Mouse (Mus musculus) hindbrain, embryonic 13.5 days (tissue): Measurements from ENCODE around the gene Ppp4r3a. TPM values are rescaled to one million over a fixed set of nuclear protein-coding genes. Genes with fewer than 3 reads are reported as not detected.

Source experiments
- ATAC-seq: fragments of 200-750 bp; cut with Nextera tagmentation; 2 replicates; pipeline ENCODE4 v1.8.0; 2017; ENCODE audit warnings: moderate TSS enrichment; ENCODE audit not compliant: low FRiP score
- H3K27ac ChIP-seq: fragments of 300-500 bp; sonication (generic); 2 replicates; pipeline ENCODE4 v1.5.1; 2015; ENCODE audit warnings: inconsistent platforms, mild to moderate bottlenecking, moderate library complexity
- H3K27me3 ChIP-seq: fragments of 300-500 bp; sonication (generic); 2 replicates; pipeline ENCODE4 v1.6.1; 2015; ENCODE audit warnings: mild to moderate bottlenecking, inconsistent platforms
- H3K36me3 ChIP-seq: fragments of 300-500 bp; sonication (generic); 2 replicates; pipeline ENCODE4 v1.6.1; 2015; ENCODE audit warnings: mild to moderate bottlenecking, inconsistent platforms
- H3K4me1 ChIP-seq: fragments of 300-500 bp; sonication (generic); replicated peaks from 2 replicates; pipeline ENCODE4 v1.6.1; 2015; ENCODE audit warnings: inconsistent platforms
- H3K4me2 ChIP-seq: fragments of 300-500 bp; sonication (generic); 2 replicates; pipeline ENCODE4 v1.6.1; 2015; ENCODE audit warnings: inconsistent platforms, mild to moderate bottlenecking, moderate library complexity
- H3K4me3 ChIP-seq: fragments of 300-500 bp; sonication (generic); 2 replicates; pipeline ENCODE4 v1.5.1; 2015; ENCODE audit warnings: mild to moderate bottlenecking, inconsistent platforms
- H3K9ac ChIP-seq: fragments of 300-500 bp; sonication (generic); 2 replicates; pipeline ENCODE4 v1.6.1; 2015; ENCODE audit warnings: mild to moderate bottlenecking, inconsistent platforms
- H3K9me3 ChIP-seq: fragments of 300-500 bp; sonication (generic); 2 replicates; pipeline ENCODE4 v1.6.1; 2016; ENCODE audit warnings: inconsistent platforms
- WGBS: fragments of 180-500 bp; shearing (Covaris S2); methylation state at CpG from one replicate; pipeline ENCODE4 v1.1.7; 2015; 5-methylcytosine and 5-hydroxymethylcytosine counted together
- polyA plus RNA-seq: library from polyadenylated mRNA; unstranded; fragments of >200 nt; fragmentation: Nextera tagmentation; extraction: Ambion mirVana; gene quantifications from 2 replicates; pipeline ENCODE4 v1.2.1, GENCODE M21; 2015

Ppp4r3a gene
- polyA plus RNA-seq, 1 experiment from 2014 or later: 28.2 TPM

DNA sequence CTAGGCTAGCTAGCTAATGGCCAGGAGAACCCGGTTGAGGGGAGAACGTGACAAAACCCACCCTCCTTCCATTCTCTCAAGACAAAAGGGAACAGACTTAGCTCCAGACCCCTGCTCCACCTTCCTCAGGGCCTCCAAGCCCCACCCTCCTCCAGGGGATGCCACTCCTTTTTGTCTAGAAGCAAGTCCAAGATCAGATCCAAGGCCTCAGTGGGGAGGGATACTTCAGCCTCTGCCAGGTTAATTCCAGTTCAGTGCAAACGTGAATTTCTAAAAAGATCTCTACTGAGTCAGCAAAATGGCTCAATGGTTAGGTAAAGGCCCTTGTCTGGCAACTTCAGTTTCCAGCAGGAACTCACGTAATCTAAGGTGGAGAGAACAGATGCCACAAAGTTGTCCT, 74.9 kb downstream of the Ppp4r3a start:
- 0 out of 2 replicates have a peak overlapping the region, but pooled peaks have one; percentile 9 for H3K27ac ChIP-seq
- peak overlapping the region; percentile 55; the same call in 1 of the 2 replicates for H3K9ac ChIP-seq
- H3K4me1 ChIP-seq: peaks cover 70% of the 10 kb centered on the region
- no peak for ATAC-seq
- no peak overlapping the region for H3K4me3 ChIP-seq
- H3K36me3 ChIP-seq: no peaks in the 10 kb centered on the region
- whole genome bisulfite sequencing: 36% methylated on average over 4 of the region's 4 CpGs
- H3K4me2 ChIP-seq: no peak overlapping the region
- H3K27me3 ChIP-seq: 0 out of 2 replicates have a peak, but pooled peaks cover 5% of the 10 kb centered on the region
- no peaks in the 10 kb centered on the region for H3K9me3 ChIP-seq

DNA sequence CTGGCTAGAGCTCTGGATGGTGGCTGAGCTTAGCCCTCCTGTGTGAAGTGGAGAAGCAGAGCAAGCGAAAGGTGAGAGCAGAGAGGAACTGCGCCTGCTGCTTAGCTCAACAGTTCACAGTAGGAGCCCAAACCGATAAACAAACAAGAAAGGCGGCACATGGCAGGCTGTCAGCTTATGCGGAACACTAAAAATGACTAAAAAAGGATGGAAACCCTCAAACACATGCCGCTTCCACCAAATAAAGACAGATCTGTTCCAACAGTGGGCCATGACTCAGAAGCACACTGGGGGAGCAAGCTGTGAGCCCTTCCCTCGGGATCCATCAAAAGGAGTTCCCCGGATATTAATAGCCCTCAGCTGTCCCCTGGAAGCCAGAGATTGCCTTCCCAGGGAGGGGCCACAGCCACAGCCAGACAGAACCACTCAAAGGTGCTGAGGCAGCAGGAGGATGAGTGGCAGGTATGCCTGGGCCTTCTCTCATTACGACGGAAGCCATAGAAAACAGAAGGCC, 75.5 kb downstream of the Ppp4r3a start:
- Histone ChIP-seq H3K4me2 (no peak overlapping the region), H3K9me3 (no peaks in the 10 kb centered on the region), H3K27ac (peak overlapping the region; percentile 64), H3K4me3 (no peak overlapping the region), H3K27me3 (peaks cover 9% of the 10 kb centered on the region), H3K4me1 (peaks cover 71% of the 10 kb centered on the region), H3K9ac (peak overlapping the region; percentile 55; the same call in 1 of the 2 replicates), H3K36me3 (no peaks in the 10 kb centered on the region)
- ATAC-seq: no peak
- 28% methylated on average over 10 of the region's 10 CpGs for WGBS

DNA sequence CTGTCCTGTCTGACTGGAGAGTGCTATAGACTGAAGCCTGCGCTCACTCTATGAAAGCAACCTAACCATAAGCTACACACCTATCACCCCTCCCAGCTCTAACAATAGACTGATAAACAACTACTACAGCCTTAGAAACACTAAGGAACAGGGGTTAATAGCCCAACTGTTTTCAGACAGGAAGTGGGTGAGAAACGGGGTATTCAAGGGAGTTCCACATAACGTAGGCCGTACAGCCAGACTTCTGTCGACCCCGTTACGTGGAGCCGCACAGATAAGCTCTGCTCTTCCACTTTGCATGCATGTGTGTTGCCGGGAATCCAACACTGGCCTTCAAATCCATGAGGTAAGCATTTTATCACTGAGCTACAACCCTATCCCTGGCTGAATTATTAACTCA, 76.1 kb downstream of the Ppp4r3a start:
- Histone ChIP-seq H3K36me3 (no peaks in the 10 kb centered on the region), H3K9ac (no peak overlapping the region), H3K4me3 (no peak overlapping the region), H3K4me2 (no peak overlapping the region), H3K9me3 (no peaks in the 10 kb centered on the region), H3K27me3 (peaks cover 15% of the 10 kb centered on the region), H3K4me1 (peaks cover 70% of the 10 kb centered on the region), H3K27ac (peak overlapping the region; percentile 64)
- no peak for ATAC-seq
- 88% methylated on average over 9 of the region's 9 CpGs for WGBS

DNA sequence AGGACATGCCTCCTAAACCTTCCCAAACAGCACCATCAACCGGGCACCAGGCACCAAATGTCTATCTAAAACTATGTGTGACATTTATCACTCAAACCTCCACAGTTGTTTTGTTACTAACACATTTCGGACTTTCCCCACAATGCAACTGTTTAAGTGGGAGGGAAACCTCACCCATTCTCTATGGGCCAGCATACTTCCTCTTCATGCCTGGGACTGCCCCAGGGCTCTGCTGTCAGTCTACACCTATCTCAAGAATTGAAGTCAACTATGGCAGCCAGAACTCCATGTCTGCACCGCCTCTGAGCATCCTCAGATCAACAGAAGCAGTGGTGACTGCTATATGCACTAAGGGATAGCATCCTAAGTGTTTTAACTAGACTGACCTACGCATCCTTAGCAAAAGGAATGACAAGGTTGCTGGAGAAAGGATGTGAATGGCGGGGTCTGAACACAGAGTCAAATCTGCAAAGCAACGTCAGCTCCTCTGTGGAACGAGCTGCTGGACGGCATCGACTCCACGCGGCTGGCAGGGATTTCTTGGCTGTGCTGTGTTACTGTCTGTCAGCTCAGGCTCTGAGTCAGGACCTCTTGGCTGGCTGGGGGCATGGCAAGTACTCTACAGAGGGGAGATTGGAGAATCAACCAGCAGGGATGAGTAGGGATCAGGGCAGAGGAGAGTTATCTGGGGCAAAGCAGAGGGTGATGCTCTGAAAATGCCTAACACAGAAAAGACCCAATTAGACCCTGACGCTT, 77.7 kb downstream of the Ppp4r3a start:
- peak overlapping the region; percentile 66; the same call in 1 of the 2 replicates for H3K27ac ChIP-seq
- peaks cover 71% of the 10 kb centered on the region for H3K4me1 ChIP-seq

DNA sequence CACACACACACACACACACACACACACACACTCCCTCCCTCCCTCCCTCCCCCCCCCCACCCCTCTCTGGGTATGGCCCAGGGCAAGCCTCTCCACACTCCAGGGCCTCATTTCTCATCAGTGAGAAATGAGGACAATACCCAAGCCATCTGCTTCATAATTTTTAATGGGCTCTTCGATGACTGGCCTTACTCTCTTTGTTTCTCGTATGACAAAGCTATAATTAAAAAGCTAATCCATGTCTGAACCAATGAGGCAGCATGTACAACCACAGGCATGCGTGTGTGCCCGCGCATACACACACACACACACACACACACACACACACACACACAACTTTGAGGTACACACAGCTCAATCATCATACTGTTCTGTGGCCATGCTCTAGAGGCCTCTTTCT, 78.5 kb downstream of the Ppp4r3a start:
- H3K36me3 ChIP-seq: no peaks in the 10 kb centered on the region
- no peak overlapping the region for H3K4me2 ChIP-seq
- peak; percentile 55 for ATAC-seq
- peak overlapping the region; percentile 66 for H3K27ac ChIP-seq
- H3K27me3 ChIP-seq: peaks cover 21% of the 10 kb centered on the region
- no peaks in the 10 kb centered on the region for H3K9me3 ChIP-seq
- whole genome bisulfite sequencing: 33% methylated on average over 5 of the region's 5 CpGs
- H3K9ac ChIP-seq: no peak overlapping the region
- H3K4me3 ChIP-seq: no peak overlapping the region
- peaks cover 73% of the 10 kb centered on the region for H3K4me1 ChIP-seq

More for the DNA sequence above, 77.7 kb downstream of the Ppp4r3a start:
- no peak for ATAC-seq
- H3K27me3 ChIP-seq: peaks cover 21% of the 10 kb centered on the region
- 88% methylated on average over 12 of the region's 12 CpGs for WGBS
- H3K9ac ChIP-seq: 0 out of 2 replicates have a peak overlapping the region, but pooled peaks have one; percentile 26
- H3K4me2 ChIP-seq: no peak overlapping the region
- no peaks in the 10 kb centered on the region for H3K36me3 ChIP-seq
- no peak overlapping the region for H3K4me3 ChIP-seq
- no peaks in the 10 kb centered on the region for H3K9me3 ChIP-seq

DNA sequence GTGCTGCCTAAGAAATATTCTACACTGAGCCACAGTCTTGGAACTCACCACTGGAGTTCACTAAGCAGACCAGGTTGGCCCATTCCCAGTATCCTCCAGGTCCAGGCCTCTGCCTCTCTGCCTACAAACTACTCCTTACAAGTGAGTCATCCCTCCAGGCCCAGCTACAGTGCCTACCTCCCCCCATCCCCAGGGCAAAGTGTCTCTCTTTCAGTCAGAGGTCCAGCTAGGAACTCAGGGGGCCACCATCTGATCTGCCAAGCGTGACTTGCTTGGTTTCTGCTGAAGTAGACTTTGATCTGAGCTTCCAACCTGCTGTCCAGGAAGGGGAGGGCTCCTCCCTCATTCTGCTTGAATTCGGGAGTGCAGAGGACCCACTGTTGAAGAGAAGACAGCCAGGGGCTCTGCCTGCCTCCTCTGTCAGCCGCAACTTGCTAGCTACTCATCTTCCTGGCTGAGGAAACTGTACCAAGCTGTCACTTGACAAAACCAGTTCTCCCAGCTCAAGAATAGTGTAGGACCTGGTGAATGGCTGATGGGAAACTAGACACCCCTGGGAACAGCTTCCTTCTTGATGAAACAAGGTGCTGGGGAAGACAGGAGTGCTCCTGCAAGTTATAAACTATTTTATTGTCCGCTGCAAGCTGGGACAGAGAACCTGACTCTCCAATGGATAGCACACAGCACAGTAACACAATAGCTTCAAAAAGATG, 80.5 kb downstream of the Ppp4r3a start:
- no peaks in the 10 kb centered on the region for H3K9me3 ChIP-seq
- H3K27me3 ChIP-seq: peaks cover 21% of the 10 kb centered on the region
- H3K36me3 ChIP-seq: no peaks in the 10 kb centered on the region
- peaks cover 84% of the 10 kb centered on the region for H3K4me1 ChIP-seq
- no peak for ATAC-seq
- H3K27ac ChIP-seq: no peak overlapping the region
- no peak overlapping the region for H3K9ac ChIP-seq
- no peak overlapping the region for H3K4me3 ChIP-seq
- 45% methylated on average over 4 of the region's 4 CpGs for WGBS
- H3K4me2 ChIP-seq: no peak overlapping the region

DNA sequence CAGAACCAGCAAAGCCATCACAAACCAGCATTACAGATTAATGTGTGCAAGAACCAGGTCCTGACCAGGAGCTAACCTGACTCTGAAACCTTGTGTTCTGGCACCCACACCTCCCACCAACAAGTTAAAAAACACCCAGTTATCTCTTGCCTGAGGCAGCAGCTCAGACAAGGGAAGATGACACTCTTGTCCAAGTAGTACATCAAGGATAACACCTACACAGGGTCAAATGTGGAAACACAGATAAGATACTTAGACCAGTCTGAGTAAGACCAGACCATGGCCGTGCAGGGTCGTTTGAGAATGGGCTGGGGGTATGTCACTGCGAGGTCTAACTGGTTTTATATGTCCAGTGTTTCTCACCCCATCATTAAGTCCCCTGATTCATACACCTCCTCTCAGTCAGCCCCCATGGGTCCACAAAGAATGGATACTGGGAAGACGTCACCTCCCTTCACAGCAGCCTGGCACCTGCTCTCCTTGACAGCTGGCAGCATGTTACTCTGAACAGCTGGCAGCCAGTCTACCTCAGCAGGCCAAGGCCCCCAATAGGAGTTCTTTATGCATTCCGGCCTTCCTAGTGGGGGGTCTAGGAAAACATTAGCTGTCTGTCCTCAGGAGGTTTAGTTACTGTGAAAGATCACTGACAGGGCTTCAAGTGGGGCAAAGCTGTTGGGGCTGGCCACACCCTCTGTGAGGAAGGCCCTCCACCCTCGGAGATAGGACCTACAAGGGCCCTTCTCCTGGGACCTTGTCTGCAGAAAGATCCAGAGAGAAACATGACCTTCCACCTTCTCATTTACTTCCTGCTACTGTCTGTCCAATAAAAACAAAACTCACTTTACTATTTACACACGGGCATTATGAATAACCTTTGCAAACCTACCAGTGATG, 84.2 kb downstream of the Ppp4r3a start:
- 46% methylated on average over 7 of the region's 7 CpGs for WGBS
- no peak for ATAC-seq
- 0 out of 2 replicates have a peak overlapping the region, but pooled peaks have one; percentile 40 for H3K27ac ChIP-seq
- H3K4me3 ChIP-seq: no peak overlapping the region
- H3K9me3 ChIP-seq: no peaks in the 10 kb centered on the region
- peaks cover 84% of the 10 kb centered on the region for H3K4me1 ChIP-seq
- H3K4me2 ChIP-seq: no peak overlapping the region
- H3K27me3 ChIP-seq: peaks cover 21% of the 10 kb centered on the region
- H3K36me3 ChIP-seq: no peaks in the 10 kb centered on the region
- H3K9ac ChIP-seq: no peak overlapping the region

DNA sequence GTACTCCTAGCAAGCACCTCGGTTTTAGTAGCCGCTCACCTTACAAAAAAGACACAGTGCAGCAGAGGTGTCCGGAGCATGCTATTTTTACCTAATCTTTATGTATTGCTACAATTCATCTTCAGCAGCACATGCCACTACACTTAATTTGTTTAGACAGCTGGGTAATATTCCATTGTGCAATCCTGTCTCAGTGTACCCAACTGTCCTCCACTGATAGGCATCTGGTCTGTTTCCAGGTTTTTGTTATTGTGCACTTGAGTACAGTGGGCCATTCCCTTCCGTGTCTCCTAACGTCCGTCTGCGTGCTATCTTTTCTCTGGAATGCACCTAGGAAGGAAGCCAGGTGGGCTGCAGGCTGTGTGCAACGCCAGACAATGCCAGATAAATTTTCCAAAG, 84.9 kb downstream of the Ppp4r3a start:
- no peak overlapping the region for H3K4me2 ChIP-seq
- H3K9me3 ChIP-seq: no peaks in the 10 kb centered on the region
- H3K27ac ChIP-seq: peak overlapping the region; percentile 40; the same call in 1 of the 2 replicates
- no peak overlapping the region for H3K4me3 ChIP-seq
- peaks cover 21% of the 10 kb centered on the region for H3K27me3 ChIP-seq
- H3K4me1 ChIP-seq: peaks cover 78% of the 10 kb centered on the region
- WGBS: 61% methylated on average over 8 of the region's 8 CpGs
- H3K9ac ChIP-seq: peak overlapping the region; percentile 9; the same call in 1 of the 2 replicates
- no peaks in the 10 kb centered on the region for H3K36me3 ChIP-seq
- ATAC-seq: no peak

DNA sequence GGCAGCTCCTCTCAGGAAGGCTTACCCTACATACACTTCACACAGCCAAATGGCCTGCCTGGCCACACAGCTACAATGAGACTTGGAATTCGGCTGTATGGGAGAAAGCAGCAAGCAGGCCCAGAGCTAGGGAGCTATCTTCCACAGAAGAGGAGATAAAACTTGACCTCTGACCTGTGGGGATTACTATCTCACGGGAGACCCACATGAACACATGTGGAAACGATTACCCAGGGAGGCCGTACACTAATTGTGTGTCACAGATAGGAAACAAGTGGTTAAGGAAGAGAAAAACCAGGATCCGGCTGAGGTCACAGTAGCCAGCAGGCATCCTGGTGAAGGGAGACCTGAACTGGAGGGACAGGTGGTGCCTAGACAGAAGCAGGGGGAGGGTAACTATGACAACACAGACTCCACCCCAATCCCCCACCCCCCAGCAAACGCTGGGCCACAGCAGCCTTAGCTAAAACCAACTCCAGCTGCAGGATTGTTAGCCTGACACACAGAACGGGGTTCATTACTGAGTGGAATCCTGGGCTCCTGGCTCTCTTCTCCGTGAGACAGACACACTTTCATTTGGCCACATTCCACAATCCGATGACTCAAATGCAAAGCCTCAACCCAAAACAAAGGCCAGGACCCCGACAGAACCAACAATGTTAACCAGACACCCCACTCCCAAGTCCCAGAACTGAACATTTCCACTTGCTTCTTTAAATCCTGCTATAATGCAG, 85.5 kb downstream of the Ppp4r3a start:
- 36% methylated on average over 10 of the region's 10 CpGs for WGBS
- peak overlapping the region; percentile 9; the same call in 1 of the 2 replicates for H3K9ac ChIP-seq
- peak overlapping the region; percentile 40; the same call in 1 of the 2 replicates for H3K27ac ChIP-seq
- H3K4me2 ChIP-seq: no peak overlapping the region
- H3K4me3 ChIP-seq: no peak overlapping the region
- no peaks in the 10 kb centered on the region for H3K9me3 ChIP-seq
- H3K4me1 ChIP-seq: peaks cover 73% of the 10 kb centered on the region
- H3K27me3 ChIP-seq: peaks cover 17% of the 10 kb centered on the region
- H3K36me3 ChIP-seq: no peaks in the 10 kb centered on the region
- ATAC-seq: no peak

DNA sequence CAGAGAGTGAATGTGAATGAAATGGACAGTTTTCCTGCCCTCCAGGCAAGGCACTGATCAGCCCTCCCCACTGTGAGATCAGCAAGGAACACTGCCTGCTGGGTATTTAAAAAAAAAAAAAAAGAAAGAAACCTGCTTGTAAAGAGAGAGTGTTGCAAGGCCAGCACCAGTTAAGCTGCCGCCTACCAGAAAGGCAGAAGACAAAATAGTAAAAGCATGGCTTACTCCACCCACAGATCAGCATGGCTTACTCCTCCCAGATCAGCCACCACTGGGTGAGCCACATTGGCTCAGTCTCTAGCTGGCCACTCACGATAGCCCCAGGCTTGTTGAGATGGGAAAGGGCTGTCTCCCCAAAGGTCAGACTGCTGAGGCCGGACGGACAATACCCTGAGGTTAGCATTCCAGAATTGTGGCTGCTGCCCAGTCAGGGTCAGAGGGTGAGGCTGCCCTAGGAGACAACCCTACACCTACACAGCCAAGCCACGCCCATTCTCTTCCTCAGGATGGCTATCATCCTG, 87.1 kb downstream of the Ppp4r3a start:
- Histone ChIP-seq H3K4me3 (no peak overlapping the region), H3K27me3 (peaks cover 14% of the 10 kb centered on the region; the same call in 1 of the 2 replicates), H3K9ac (no peak overlapping the region), H3K4me1 (peaks cover 72% of the 10 kb centered on the region), H3K36me3 (no peaks in the 10 kb centered on the region), H3K27ac (peak overlapping the region; percentile 26), H3K4me2 (no peak overlapping the region), H3K9me3 (no peaks in the 10 kb centered on the region)
- ATAC-seq: peak; percentile 18; the same call in 1 of the 2 replicates
- 24% methylated on average over 5 of the region's 5 CpGs for WGBS
